Mouse (Mus musculus): Measurements from ENCODE around the gene Meis2. TPM values are rescaled to one million over a fixed set of nuclear protein-coding genes. Genes with fewer than 3 reads are reported as not detected.

Gene Meis2
- total and polyA plus RNA-seq, 3 experiments, result 3.1 to 9.8 TPM; not detected in 1

GRCm38 (mm10) chr2:116059661-116060060 is 6.0 kb downstream of the Meis2 start:
- no peak for TF ChIP-seq POLR2AphosphoS2 (IDR thresholded peaks at IDR 0.05; ENCODE audit: low read length)
- no peak for TF ChIP-seq CHD2 (IDR thresholded peaks at IDR 0.05; ENCODE audit: low read length)
- no peak for TF ChIP-seq CHD1 (IDR thresholded peaks at IDR 0.05; ENCODE audit: low read depth, low read length)
- no peak for TF ChIP-seq MYB (IDR thresholded peaks at IDR 0.05; ENCODE audit: low read depth, low read length)
- TF ChIP-seq BHLHE40 (IDR thresholded peaks at IDR 0.05; ENCODE audit: borderline replicate concordance, low read depth, low read length), result no peak
- no peak for TF ChIP-seq SIN3A (IDR thresholded peaks at IDR 0.05; ENCODE audit: low read length)
- no peak for TF ChIP-seq MAFK (IDR thresholded peaks at IDR 0.05; ENCODE audit: borderline replicate concordance, low read depth, low read length)
- no peak for TF ChIP-seq NELFE (IDR thresholded peaks at IDR 0.05; ENCODE audit: low read depth, low read length)
- Histone ChIP-seq H3K4me1 (ENCODE audit: control insufficient read depth in 1 of 2, insufficient read depth in 2 of 2, low read length in 2 of 2) (no peaks in the 10 kb centered on the region), H3K4me3 (ENCODE audit: control insufficient read depth in 1 of 2, insufficient read depth in 1 of 2, low read depth in 2 of 2, low read length in 2 of 2) (no peak overlapping the region), H3K27ac (ENCODE audit: control insufficient read depth, low read depth, low read length) (no peak overlapping the region), H3K27me3 (ENCODE audit: control insufficient read depth in 1 of 2, insufficient read depth in 2 of 2, low read length in 2 of 2) (no peaks in the 10 kb centered on the region), H3K79me2 (ENCODE audit: control insufficient read depth, insufficient read depth, low read length, poor library complexity) (peaks cover 8% of the 10 kb centered on the region), H3K9me3 (replicated peaks; ENCODE audit: insufficient read depth, low read length) (no peaks in the 10 kb centered on the region), H3K9ac (ENCODE audit: control insufficient read depth, low read depth, low read length, poor library complexity, severe bottlenecking) (no peak overlapping the region), H3K36me3 (ENCODE audit: control insufficient read depth in 1 of 2, insufficient read depth in 2 of 2, low read length in 2 of 2) (no peaks in the 10 kb centered on the region)
- DNase-seq (ENCODE audit: low read depth, low spot score), result no peak

DNA sequence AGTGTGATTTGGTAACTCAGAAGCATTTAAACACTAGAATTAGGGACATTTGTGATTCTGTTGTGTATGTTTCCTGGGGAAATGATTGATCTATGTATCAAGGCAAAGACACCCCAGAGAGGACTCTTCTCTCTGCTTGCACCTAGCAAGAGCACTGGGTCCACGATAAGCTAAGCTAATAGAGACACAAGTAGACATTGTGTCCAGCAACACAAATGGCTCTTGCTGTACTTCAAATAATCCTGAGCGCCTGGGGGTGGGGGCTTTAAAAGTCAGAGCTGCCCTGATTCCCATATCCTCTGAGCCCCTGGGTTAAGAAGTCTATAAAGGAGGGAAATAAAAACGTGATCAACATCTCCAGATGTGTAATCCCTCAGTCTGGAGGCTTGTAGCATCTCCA is 6.6 kb downstream of the Meis2 start:
- H3K27me3 ChIP-seq (ENCODE audit: control insufficient read depth in 1 of 2, insufficient read depth in 2 of 2, low read length in 2 of 2), result no peaks in the 10 kb centered on the region
- no peak for DNase-seq (ENCODE audit: low read depth, low spot score)
- no peak overlapping the region for H3K9ac ChIP-seq (ENCODE audit: control insufficient read depth, low read depth, low read length, poor library complexity, severe bottlenecking)
- TF ChIP-seq RAD21 (IDR thresholded peaks at IDR 0.05; ENCODE audit: low read depth, low read length) (no peak), RCOR1 (IDR thresholded peaks at IDR 0.05; ENCODE audit: low read depth, low read length) (no peak), SIN3A (IDR thresholded peaks at IDR 0.05; ENCODE audit: low read length) (no peak), MAX (IDR thresholded peaks at IDR 0.05; ENCODE audit: low read length) (no peak), TAL1 (IDR thresholded peaks at IDR 0.05; ENCODE audit: low read length) (no peak), HCFC1 (IDR thresholded peaks at IDR 0.05; ENCODE audit: low read depth, low read length) (no peak), NELFE (IDR thresholded peaks at IDR 0.05; ENCODE audit: low read depth, low read length) (no peak), ZMIZ1 (IDR thresholded peaks at IDR 0.05; ENCODE audit: low read depth, low read length) (no peak), EP300 (IDR thresholded peaks at IDR 0.05; ENCODE audit: low read depth in 1 of 2, low read length in 2 of 2) (no peak), ZNF384 (IDR thresholded peaks at IDR 0.05; ENCODE audit: low read depth, low read length) (no peak), CHD1 (IDR thresholded peaks at IDR 0.05; ENCODE audit: low read depth, low read length) (no peak), POLR2AphosphoS2 (IDR thresholded peaks at IDR 0.05; ENCODE audit: low read length) (no peak), E2F4 (IDR thresholded peaks at IDR 0.05; ENCODE audit: borderline replicate concordance, low read depth, low read length) (no peak), SMC3 (IDR thresholded peaks at IDR 0.05; ENCODE audit: low read depth, low read length) (no peak), ZKSCAN1 (IDR thresholded peaks at IDR 0.05; ENCODE audit: low read depth, low read length) (no peak), POLR2AphosphoS5 (IDR thresholded peaks at IDR 0.05; ENCODE audit: borderline replicate concordance, low read depth, low read length) (no peak)
- no peaks in the 10 kb centered on the region for H3K36me3 ChIP-seq (ENCODE audit: control insufficient read depth in 1 of 2, insufficient read depth in 2 of 2, low read length in 2 of 2)
- no peaks in the 10 kb centered on the region for H3K4me1 ChIP-seq (ENCODE audit: control insufficient read depth in 1 of 2, insufficient read depth in 2 of 2, low read length in 2 of 2)
- no peaks in the 10 kb centered on the region for H3K9me3 ChIP-seq (replicated peaks; ENCODE audit: insufficient read depth, low read length)
- H3K27ac ChIP-seq (ENCODE audit: control insufficient read depth, low read depth, low read length), result no peak overlapping the region
- peaks cover 7% of the 10 kb centered on the region for H3K79me2 ChIP-seq (ENCODE audit: control insufficient read depth, insufficient read depth, low read length, poor library complexity)
- no peak overlapping the region for H3K4me3 ChIP-seq (ENCODE audit: control insufficient read depth in 1 of 2, insufficient read depth in 1 of 2, low read depth in 2 of 2, low read length in 2 of 2)

Measured in MEL (cell line).